Mouse (Mus musculus) heart, postnatal 0 days (tissue): ENCODE measurements at regions not wholly inside any gene's neighbourhood (a gene's known extent, or its start where the extent isn't known, plus 50 kb on each side); places are given as distances from the start of the nearest gene placed in this dataset.
"Not testable (repeated sequence)": the region's sequence is repeated elsewhere in the genome, so short reads cannot be mapped to it uniquely, and the experiment has no call there.

Experiments used
- ATAC-seq: fragments of 200-750 bp; cut with Nextera tagmentation; 2 replicates; pipeline ENCODE4 v1.8.0; 2017; ENCODE audit warnings: low read depth, moderate number of reproducible peaks, moderate library complexity; ENCODE audit not compliant: insufficient read depth
- DNase-seq: peaks from one replicate; pipeline ENCODE4 v3.0.0-alpha.2; 2016; ENCODE audit warnings: low spot score
- H3K27ac ChIP-seq: fragments of 300-500 bp; sonication (generic); 2 replicates; pipeline ENCODE4 v1.5.1; 2014; ENCODE audit warnings: low read depth, mild to moderate bottlenecking
- H3K27me3 ChIP-seq: fragments of 300-500 bp; sonication (generic); 2 replicates; pipeline ENCODE4 v1.6.1; 2014; ENCODE audit warnings: low read length, mixed read lengths; ENCODE audit not compliant: control insufficient read depth, insufficient read depth
- H3K36me3 ChIP-seq: fragments of 300-500 bp; sonication (generic); replicated peaks from 2 replicates; pipeline ENCODE4 v1.6.1; 2014; ENCODE audit warnings: low read length, mixed read lengths; ENCODE audit not compliant: control insufficient read depth, insufficient read depth
- H3K4me1 ChIP-seq: fragments of 300-500 bp; sonication (generic); 2 replicates; pipeline ENCODE4 v1.6.1; 2014; ENCODE audit warnings: antibody characterized with exemption; ENCODE audit not compliant: control insufficient read depth, insufficient read depth
- H3K4me2 ChIP-seq: fragments of 300-500 bp; sonication (generic); 2 replicates; pipeline ENCODE4 v1.6.1; 2014; ENCODE audit warnings: low read depth, mild to moderate bottlenecking, low read length, moderate library complexity
- H3K4me3 ChIP-seq: fragments of 300-500 bp; sonication (generic); 2 replicates; pipeline ENCODE4 v1.5.1; 2014; ENCODE audit warnings: low read depth, low read length
- H3K9ac ChIP-seq: fragments of 300-500 bp; sonication (generic); replicated peaks from 2 replicates; pipeline ENCODE4 v1.6.1; 2014; ENCODE audit warnings: low read depth, low read length, mixed read lengths
- H3K9me3 ChIP-seq: fragments of 300-500 bp; sonication (generic); replicated peaks from 2 replicates; pipeline ENCODE4 v1.6.1; 2016; ENCODE audit warnings: low read length; ENCODE audit not compliant: control insufficient read depth
- CTCF ChIP-seq: IDR thresholded peaks from 2 replicates; pipeline ENCODE4 v1.5.1; 2016; ENCODE audit warnings: antibody characterized with exemption, control low read depth, low read depth
- EP300 ChIP-seq: IDR thresholded peaks from 2 replicates; pipeline ENCODE4 v1.6.1; 2016; ENCODE audit warnings: antibody characterized with exemption, low read depth
- WGBS: fragments of 180-500 bp; shearing (Covaris S2); extraction: QIAGEN DNeasy Blood & Tissue Kit; methylation state at CpG from one replicate; pipeline ENCODE4 v1.1.7; 2014; 5-methylcytosine and 5-hydroxymethylcytosine counted together

DNA sequence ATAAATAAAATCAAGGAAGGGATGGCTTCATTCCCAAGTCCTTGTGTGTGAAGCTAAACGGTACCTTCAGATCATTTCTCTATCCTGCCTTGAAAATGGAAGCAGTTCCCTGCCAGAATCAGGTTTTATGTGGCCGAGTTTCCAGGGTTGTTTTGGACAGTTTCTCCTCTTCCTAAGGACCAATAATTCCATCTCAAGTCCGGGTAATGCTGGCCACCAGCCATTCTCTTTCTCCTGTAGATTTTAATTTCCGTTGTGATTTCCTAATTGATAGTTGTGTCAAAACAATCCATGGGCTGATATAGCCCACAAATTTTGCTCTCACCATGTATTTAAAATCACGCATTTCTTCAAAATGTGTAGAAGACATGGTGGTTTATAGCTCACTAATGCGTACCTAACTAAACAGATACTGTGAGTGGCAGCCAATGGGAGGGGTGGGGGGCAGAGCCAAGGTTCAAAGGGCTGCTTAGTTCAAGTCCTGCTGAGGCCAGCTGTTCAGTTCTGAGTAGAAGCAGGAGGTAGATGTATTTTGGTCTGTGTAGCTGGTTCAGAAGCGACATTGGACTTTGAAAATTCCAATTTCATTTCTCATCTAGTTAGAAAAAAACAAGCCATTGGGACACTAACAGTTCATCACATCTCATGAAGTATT, 129.2 kb upstream of the Kctd3 start:
- no peaks in the 10 kb centered on the region for H3K27me3 ChIP-seq
- H3K4me2 ChIP-seq = no peak overlapping the region
- DNase-seq (no peak), ATAC-seq (no peak)
- TF ChIP-seq EP300 (no peak), CTCF (no peak)
- no peaks in the 10 kb centered on the region for H3K4me1 ChIP-seq
- no peaks in the 10 kb centered on the region for H3K9me3 ChIP-seq
- no peak overlapping the region for H3K27ac ChIP-seq
- no peak overlapping the region for H3K9ac ChIP-seq
- no peak overlapping the region for H3K4me3 ChIP-seq
- no peaks in the 10 kb centered on the region for H3K36me3 ChIP-seq
- 72% methylated on average over 7 of the region's 7 CpGs for WGBS

DNA sequence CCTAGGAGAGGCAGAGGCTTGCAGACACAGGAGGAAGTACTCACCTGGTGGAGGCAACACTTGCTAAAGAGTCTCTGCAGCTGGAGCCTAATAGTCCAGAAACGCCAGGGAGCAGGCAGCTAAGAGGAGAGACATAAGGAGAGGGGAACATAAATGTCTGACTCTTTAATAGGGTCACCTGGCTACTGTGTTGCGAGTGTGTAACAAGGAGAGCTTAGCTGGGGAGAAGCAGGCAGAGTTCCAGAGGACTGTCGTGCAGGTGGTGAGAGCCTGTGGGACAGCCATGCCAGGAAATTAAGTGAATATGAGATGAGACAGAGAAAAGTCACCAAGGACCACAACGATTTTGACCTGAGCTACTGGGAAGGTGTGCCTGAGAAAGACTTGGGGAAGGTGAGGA, 128.2 kb upstream of the Kctd3 start:
- Histone ChIP-seq H3K4me1 (no peaks in the 10 kb centered on the region), H3K9ac (no peak overlapping the region), H3K4me2 (no peak overlapping the region), H3K9me3 (no peaks in the 10 kb centered on the region), H3K27me3 (no peaks in the 10 kb centered on the region), H3K36me3 (no peaks in the 10 kb centered on the region), H3K4me3 (no peak overlapping the region), H3K27ac (no peak overlapping the region)
- ATAC-seq (no peak), DNase-seq (no peak)
- 67% methylated on average over 4 of the region's 4 CpGs for WGBS
- TF ChIP-seq EP300 = no peak
- TF ChIP-seq CTCF = no peak

DNA sequence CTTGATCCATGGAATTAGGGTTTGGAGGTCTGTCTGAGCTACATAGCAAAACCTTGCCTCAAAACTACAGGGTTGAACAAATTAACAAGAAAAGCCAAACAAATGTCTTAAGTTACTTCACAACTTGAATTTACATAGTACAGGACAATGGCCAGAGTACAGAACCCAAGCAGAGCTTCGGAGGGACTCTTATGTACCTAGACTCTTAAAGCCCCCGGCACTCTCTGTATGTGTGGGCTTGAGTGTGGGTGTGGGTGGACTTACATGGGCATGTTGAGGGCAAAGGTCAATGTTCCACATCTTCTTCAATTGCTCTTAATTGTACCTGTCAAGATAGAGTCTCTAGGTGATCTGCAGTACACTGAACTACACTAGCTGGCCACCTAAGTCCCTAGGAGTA, 121.1 kb upstream of the Kctd3 start:
- Histone ChIP-seq H3K27ac (no peak overlapping the region), H3K36me3 (no peaks in the 10 kb centered on the region), H3K9ac (no peak overlapping the region), H3K9me3 (no peaks in the 10 kb centered on the region), H3K4me3 (no peak overlapping the region), H3K4me1 (no peaks in the 10 kb centered on the region), H3K27me3 (no peaks in the 10 kb centered on the region), H3K4me2 (no peak overlapping the region)
- no peak for ATAC-seq
- TF ChIP-seq CTCF (no peak), EP300 (no peak)
- WGBS = 81% methylated on average over 2 of the region's 2 CpGs
- DNase-seq = no peak

DNA sequence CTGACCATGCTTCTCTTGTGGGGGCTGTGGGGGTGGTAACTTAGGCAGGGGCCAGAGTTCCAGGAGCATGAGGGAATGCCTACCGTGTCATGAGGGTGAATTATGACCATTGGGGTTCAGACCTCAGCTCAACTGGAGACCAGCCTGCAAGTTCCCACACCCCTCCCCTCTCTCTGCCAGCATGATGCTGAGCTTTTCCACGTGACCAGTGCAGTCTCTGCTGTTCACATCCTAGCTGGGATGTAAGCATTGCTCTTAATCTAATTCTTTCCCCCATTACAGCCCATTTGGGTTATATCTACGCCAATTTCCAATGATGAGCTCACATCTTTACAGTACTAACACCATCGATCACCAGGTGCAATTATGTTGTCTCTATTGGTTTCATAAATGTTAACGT, 120.6 kb upstream of the Kctd3 start:
- not testable (repeated sequence) for H3K4me1 ChIP-seq, H3K27me3 ChIP-seq, H3K9me3 ChIP-seq, H3K27ac ChIP-seq, H3K9ac ChIP-seq, H3K36me3 ChIP-seq, H3K4me3 ChIP-seq, H3K4me2 ChIP-seq, ATAC-seq, DNase-seq
- WGBS = 71% methylated on average over 5 of the region's 5 CpGs

DNA sequence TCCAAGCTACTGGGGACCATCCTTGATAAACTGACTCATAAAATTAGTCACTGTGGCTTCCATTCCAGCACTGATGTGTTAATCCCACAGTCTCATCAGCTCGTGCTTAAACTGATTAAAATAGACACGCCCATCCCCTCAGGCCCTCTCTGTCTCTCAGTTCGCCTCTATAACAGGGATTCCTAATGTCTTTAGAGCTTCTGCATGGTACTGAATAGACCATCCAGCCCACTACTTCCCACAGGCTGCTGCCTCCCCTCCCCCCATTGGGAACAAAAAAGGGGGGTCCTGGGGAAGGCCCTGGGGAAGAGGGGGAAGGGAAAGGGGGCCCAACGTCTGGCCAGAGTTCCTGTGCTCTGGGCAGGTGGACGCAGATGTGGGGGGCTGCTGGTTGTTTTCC, 119.7 kb upstream of the Kctd3 start:
- TF ChIP-seq CTCF = no peak
- no peak for TF ChIP-seq EP300
- no peaks in the 10 kb centered on the region for H3K4me1 ChIP-seq
- no peaks in the 10 kb centered on the region for H3K9me3 ChIP-seq
- no peaks in the 10 kb centered on the region for H3K27me3 ChIP-seq
- no peak overlapping the region for H3K4me3 ChIP-seq
- H3K27ac ChIP-seq = no peak overlapping the region
- DNase-seq = no peak
- 61% methylated on average over 5 of the region's 5 CpGs for WGBS
- H3K4me2 ChIP-seq = no peak overlapping the region
- no peak for ATAC-seq
- no peaks in the 10 kb centered on the region for H3K36me3 ChIP-seq
- no peak overlapping the region for H3K9ac ChIP-seq

DNA sequence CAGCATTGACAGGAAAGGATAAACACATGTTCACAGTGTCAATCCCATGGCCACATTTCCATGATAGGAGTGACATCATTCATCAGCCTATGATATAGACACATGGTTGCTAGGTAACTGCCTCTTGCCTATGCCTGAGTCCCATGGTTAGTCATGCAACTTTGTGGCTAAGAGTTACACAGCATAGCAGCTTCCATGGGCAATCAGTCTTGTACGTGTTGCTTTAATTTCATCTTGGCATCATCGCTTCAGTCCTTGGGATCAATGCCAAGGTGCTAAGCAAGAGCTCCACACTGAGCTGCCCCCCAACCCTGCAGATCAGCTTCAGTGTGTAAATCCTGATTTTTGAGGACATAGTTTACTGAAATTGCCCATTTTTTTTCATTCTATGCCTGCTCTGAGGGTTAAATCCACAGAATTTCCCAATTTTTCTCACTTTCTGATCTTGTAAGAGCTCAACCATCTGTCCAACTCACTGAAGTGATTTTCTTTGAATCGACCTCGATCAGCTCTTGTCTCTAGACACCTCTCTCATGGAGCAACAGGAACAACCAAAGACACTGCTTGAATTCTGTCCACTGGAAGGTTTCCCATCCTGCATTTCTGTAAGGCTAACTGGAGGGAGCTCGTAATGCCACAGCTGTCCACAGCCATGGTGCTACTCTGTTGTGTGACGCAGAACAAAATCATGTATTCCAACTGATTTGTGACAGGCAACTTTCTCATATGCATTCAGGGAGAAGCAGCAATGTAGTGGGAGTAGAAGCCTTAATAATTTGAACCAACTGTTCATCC, 112.5 kb upstream of the Kctd3 start:
- H3K4me1 ChIP-seq = no peaks in the 10 kb centered on the region
- WGBS = 69% methylated on average over 6 of the region's 6 CpGs
- H3K9ac ChIP-seq = no peak overlapping the region
- no peak overlapping the region for H3K4me2 ChIP-seq
- TF ChIP-seq EP300 (no peak), CTCF (no peak)
- no peaks in the 10 kb centered on the region for H3K9me3 ChIP-seq
- DNase-seq (no peak), ATAC-seq (no peak)
- H3K36me3 ChIP-seq = no peaks in the 10 kb centered on the region
- H3K27me3 ChIP-seq = no peaks in the 10 kb centered on the region
- no peak overlapping the region for H3K4me3 ChIP-seq
- H3K27ac ChIP-seq = no peak overlapping the region

DNA sequence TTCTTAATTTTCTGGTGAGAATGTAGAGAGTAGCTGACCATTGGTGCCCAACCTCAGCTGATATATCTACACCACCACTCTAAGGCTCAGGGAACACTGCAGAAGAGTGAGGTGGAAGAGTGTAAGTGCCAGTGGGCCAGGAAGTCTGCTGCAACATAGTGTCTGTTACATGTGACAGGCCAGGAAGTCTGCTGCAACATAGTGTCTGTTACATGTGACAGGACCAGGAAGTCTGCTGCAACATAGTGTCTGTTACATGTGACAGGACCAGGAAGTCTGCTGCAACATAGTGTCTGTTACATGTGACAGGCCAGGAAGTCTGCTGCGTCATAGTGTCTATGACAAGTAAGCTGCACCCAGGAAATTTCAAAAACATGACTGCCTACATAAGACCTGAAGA, 111.4 kb upstream of the Kctd3 start:
- H3K9ac ChIP-seq, H3K4me1 ChIP-seq, H3K36me3 ChIP-seq, DNase-seq, H3K9me3 ChIP-seq, H3K4me2 ChIP-seq, H3K27ac ChIP-seq, ATAC-seq, H3K27me3 ChIP-seq, H3K4me3 ChIP-seq: not testable (repeated sequence)
- 40% methylated on average over 1 of the region's 1 CpGs for WGBS
